Mouse (Mus musculus) neutrophil, adult 65 days (primary cell): ENCODE measurements around the gene Cracr2a. TPM values are rescaled to one million over a fixed set of nuclear protein-coding genes. Genes with fewer than 3 reads are reported as not detected.

Experiments
- total RNA-seq: library from RNA; stranded (reverse); gene quantifications from 2 replicates; pipeline ENCODE4 v1.2.4, GENCODE M21; 2023

Cracr2a gene
- total RNA-seq, result 30.2 and 51.9 TPM in 2 replicates

GRCm38 (mm10) chr6:127561231-127562020, at the start of gene Cracr2a:
Gene Cracr2a (plus strand): TSS chr6:127561338.

Other genes with a start within 250 kb of the Cracr2a start
- 10.6 and 17.6 TPM in 2 replicates for gene Parp11, start 114.5 kb upstream of the Cracr2a start, total RNA-seq
- not detected in 2 replicates for gene Prmt8, start 208.1 kb downstream of the Cracr2a start, total RNA-seq